Comparison of ENCODE assay signal across 14 mouse cellular contexts in genomic region chr17:46706375-46707089, GRCm38 (mm10). TPM values are rescaled to one million over a fixed set of nuclear protein-coding genes. Genes with fewer than 3 reads are reported as not detected.
DNase-seq lines count a peak whose midpoint lies in the region; ATAC-seq lines count a peak whose summit lies in the region.
"Had no signal": no experiment of that assay in that cellular context is flagged by ENCODE, and none has a peak within 500 bp of the region (broad histone marks: within the 10 kb centered on the region; RNA-seq: fewer than 3 reads in every experiment).

No protein-coding gene starts in this region.

- no peaks in the 10 kb centered on the region for H3K27me3 ChIP-seq in heart, embryonic 15.5 days
- no peaks in the 10 kb centered on the region for H3K27me3 ChIP-seq in liver, embryonic 13.5 days
- H3K27me3 ChIP-seq: Patski had no signal

- no peak overlapping the region for H3K27ac ChIP-seq in heart, embryonic 15.5 days
- no peak overlapping the region for H3K27ac ChIP-seq in liver, embryonic 13.5 days

- H3K36me3 ChIP-seq in heart, embryonic 15.5 days, result no peaks in the 10 kb centered on the region
- H3K36me3 ChIP-seq in liver, embryonic 13.5 days, result 0 out of 2 replicates have a peak, but pooled peaks cover 3% of the 10 kb centered on the region

- no peak for ATAC-seq in heart, embryonic 15.5 days (replicated peaks; ENCODE audit: insufficient number of reproducible peaks, insufficient read depth, low FRiP score, low read depth)
- ATAC-seq in liver, embryonic 13.5 days (ENCODE audit: low read depth), result no peak
- ATAC-seq: Patski had no signal

- no peak overlapping the region for H3K4me3 ChIP-seq in heart, embryonic 15.5 days
- no peak overlapping the region for H3K4me3 ChIP-seq in liver, embryonic 13.5 days (replicated peaks)

- WGBS in heart, embryonic 15.5 days, result 75% methylated on average over 14 of the region's 14 CpGs
- WGBS in liver, embryonic 13.5 days (ENCODE audit: insufficient replicate concordance), result 84% methylated on average over 14 of the region's 14 CpGs

- peak; percentile 63 for DNase-seq in cerebellum, adult 9-11 months
- no peak for DNase-seq in cerebellum, adult 11 months
- no peak for DNase-seq in heart, postnatal 4 days
- DNase-seq in liver, embryonic 13.5 days, result no peak
- no peak for DNase-seq in liver
- peak; percentile 98 for DNase-seq in fat pad, adult 2 months (ENCODE audit: extremely low read depth, low read depth, low spot score)
- DNase-seq in ovary, postnatal 10 days (ENCODE audit: low spot score), result no peak
- DNase-seq: cerebellum, postnatal 10 days; kidney, adult 11 months; kidney, postnatal 36 days; layer of hippocampus, postnatal 36 days had no signal

- H3K9ac ChIP-seq in heart, embryonic 15.5 days, result no peak overlapping the region
- H3K9ac ChIP-seq in liver, embryonic 13.5 days, result no peak overlapping the region

- H3K4me1 ChIP-seq in heart, embryonic 15.5 days (replicated peaks), result peaks cover 28% of the 10 kb centered on the region
- H3K4me1 ChIP-seq in liver, embryonic 13.5 days (replicated peaks), result peaks cover 53% of the 10 kb centered on the region

- H3K4me2 ChIP-seq in heart, embryonic 15.5 days, result 0 out of 2 replicates have a peak overlapping the region, but pooled peaks have one; percentile 91
- peak overlapping the region; percentile 91; the same call in 1 of the 2 replicates for H3K4me2 ChIP-seq in liver, embryonic 13.5 days

- H3K9me3 ChIP-seq in heart, embryonic 15.5 days (replicated peaks), result no peaks in the 10 kb centered on the region
- no peaks in the 10 kb centered on the region for H3K9me3 ChIP-seq in liver, embryonic 13.5 days (replicated peaks)

RNA-seq across cellular contexts. Expression of gene Ppp2r5d, which starts 1.6 kb away (rescaled TPM):
- polyA plus RNA-seq in heart, embryonic 15.5 days (2015; fragmentation: Nextera tagmentation; extraction: Ambion mirVana), result 44.6 and 66.2 TPM in 2 replicates
- total RNA-seq in heart, postnatal 4 days (2021), result 10 to 100 TPM; 41.5 to 42.9 TPM
- 31.2 and 36.0 TPM in 2 replicates for polyA plus RNA-seq in liver, embryonic 13.5 days (2015; fragmentation: Nextera tagmentation; extraction: Ambion mirVana)

RNA-seq across cellular contexts. Expression of gene Pex6, which starts 4.7 kb away (rescaled TPM):
- polyA plus RNA-seq in heart, embryonic 15.5 days (2015; fragmentation: Nextera tagmentation; extraction: Ambion mirVana), result 10.5 and 19.0 TPM in 2 replicates
- total RNA-seq in heart, postnatal 4 days (2021), result 10 to 100 TPM; 12.0 to 14.4 TPM
- 8.5 and 9.4 TPM in 2 replicates for polyA plus RNA-seq in liver, embryonic 13.5 days (2015; fragmentation: Nextera tagmentation; extraction: Ambion mirVana)

RNA-seq across cellular contexts. Expression of gene Gnmt, which starts 22.4 kb away (rescaled TPM):
- polyA plus RNA-seq in heart, embryonic 15.5 days (2015; fragmentation: Nextera tagmentation; extraction: Ambion mirVana), result 1.2 and 1.8 TPM in 2 replicates
- total RNA-seq in heart, postnatal 4 days (2021), result under 1 TPM; 0.55 to 0.74 TPM
- 11.0 and 11.7 TPM in 2 replicates for polyA plus RNA-seq in liver, embryonic 13.5 days (2015; fragmentation: Nextera tagmentation; extraction: Ambion mirVana)
- total RNA-seq: layer of hippocampus, postnatal 36 days; megakaryocyte progenitor cell, adult 5-6 weeks had no signal

RNA-seq across cellular contexts. Expression of gene Klhdc3, which starts 25.8 kb away (rescaled TPM):
- polyA plus RNA-seq in heart, embryonic 15.5 days (2015; fragmentation: Nextera tagmentation; extraction: Ambion mirVana), result 153 and 163 TPM in 2 replicates
- 100 to 1,000 TPM; 138 to 140 TPM for total RNA-seq in heart, postnatal 4 days (2021)
- polyA plus RNA-seq in liver, embryonic 13.5 days (2015; fragmentation: Nextera tagmentation; extraction: Ambion mirVana), result 73.1 and 75.6 TPM in 2 replicates

RNA-seq across cellular contexts. Expression of gene Mea1, which starts 27.9 kb away (rescaled TPM):
- 105 and 113 TPM in 2 replicates for polyA plus RNA-seq in heart, embryonic 15.5 days (2015; fragmentation: Nextera tagmentation; extraction: Ambion mirVana)
- 10 to 100 TPM; 62.9 to 66.8 TPM for total RNA-seq in heart, postnatal 4 days (2021)
- polyA plus RNA-seq in liver, embryonic 13.5 days (2015; fragmentation: Nextera tagmentation; extraction: Ambion mirVana), result 65.2 and 67.8 TPM in 2 replicates

Comparison
In these comparisons a context has a peak if more than half of its experiments do, and no peak if none do; other contexts are left out.
1. DNase-seq: peak in cerebellum, adult 9-11 months (single experiment) and fat pad, adult 2 months (single experiment); none in cerebellum, adult 11 months (single experiment), heart, postnatal 4 days (single experiment), liver, embryonic 13.5 days (single experiment), liver (single experiment) and ovary, postnatal 10 days (single experiment).